Mouse (Mus musculus): ENCODE measurements around the gene Hesx1. TPM values are rescaled to one million over a fixed set of nuclear protein-coding genes. Genes with fewer than 3 reads are reported as not detected.

The Hesx1 gene
- polyA plus RNA-seq, 1 experiment, result not detected

DNA sequence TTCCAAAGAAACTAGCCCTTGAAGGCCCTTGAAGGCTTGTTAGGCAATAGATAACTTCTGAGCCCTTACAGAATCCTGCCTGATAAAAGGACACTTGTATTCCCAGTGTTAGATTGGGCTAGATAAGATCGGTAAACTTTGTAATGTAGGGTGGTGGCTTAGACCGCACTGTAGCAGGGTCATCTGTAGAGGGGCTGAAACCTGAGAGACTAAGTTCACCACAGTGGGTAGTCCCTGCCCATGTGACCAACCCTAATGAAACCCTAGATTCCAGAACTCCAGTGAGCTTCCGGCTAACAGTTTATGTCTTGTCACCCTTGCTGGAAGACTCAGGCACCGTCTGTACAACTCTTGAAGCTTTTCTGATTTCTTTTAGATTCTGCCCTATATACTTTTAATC is 19.4 kb downstream of the Hesx1 start:
- no peak for TF ChIP-seq MAX (IDR thresholded peaks at IDR 0.05)
- TF ChIP-seq USF1 (IDR thresholded peaks at IDR 0.05; ENCODE audit: low read depth), result peak; percentile 71
- no peaks in the 10 kb centered on the region for H3K79me2 ChIP-seq (ENCODE audit: control insufficient read depth, insufficient read depth)

DNA sequence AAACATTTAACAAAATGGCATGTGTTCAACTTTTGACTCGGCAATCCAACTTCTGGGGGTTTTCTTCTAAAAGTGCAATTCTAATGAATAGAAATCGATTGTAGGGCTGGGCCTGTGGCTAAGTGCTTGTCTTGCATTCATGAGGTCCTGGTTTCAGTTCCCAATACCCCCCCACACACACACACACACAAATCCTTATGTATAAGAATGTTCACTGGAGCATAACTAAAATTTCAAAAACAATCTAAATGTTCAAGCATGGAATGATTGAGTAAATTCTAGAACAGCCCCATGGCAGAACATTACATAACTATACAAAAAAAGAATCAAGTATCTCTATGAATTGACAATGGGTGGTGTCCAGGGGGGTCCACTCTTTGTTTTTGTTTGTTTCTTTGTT is 23.7 kb downstream of the Hesx1 start:
- no peak for TF ChIP-seq MAX (IDR thresholded peaks at IDR 0.05)
- TF ChIP-seq FOSL1 (IDR thresholded peaks at IDR 0.05; ENCODE audit: insufficient read depth, low read length, poor library complexity, severe bottlenecking), result no peak
- no peak for TF ChIP-seq MYOG (IDR thresholded peaks at IDR 0.05; ENCODE audit: control insufficient read depth, extremely low read depth, insufficient read length)
- TF ChIP-seq USF1 (IDR thresholded peaks at IDR 0.05; ENCODE audit: low read depth), result no peak
- no peak for TF ChIP-seq CTCF (IDR thresholded peaks at IDR 0.05; ENCODE audit: control insufficient read depth, insufficient read depth, insufficient read length)
- no peak for TF ChIP-seq CEBPB (IDR thresholded peaks at IDR 0.05; ENCODE audit: low read depth)
- TF ChIP-seq MYOD1 (IDR thresholded peaks at IDR 0.05; ENCODE audit: control insufficient read depth, insufficient read length, low read depth), result no peak
- Histone ChIP-seq H3K79me3 (ENCODE audit: low read depth) (no peaks in the 10 kb centered on the region), H3K36me3 (ENCODE audit: control insufficient read depth, insufficient read depth) (no peaks in the 10 kb centered on the region), H3ac (ENCODE audit: control insufficient read depth, insufficient read length, low read depth) (no peak overlapping the region), H3K4me3 (ENCODE audit: insufficient read depth, poor library complexity, severe bottlenecking) (no peak overlapping the region), H3K79me2 (ENCODE audit: control insufficient read depth, insufficient read depth) (no peaks in the 10 kb centered on the region), H3K27me3 (ENCODE audit: control insufficient read depth, insufficient read depth, insufficient read length) (peaks cover 6% of the 10 kb centered on the region)

More for the DNA sequence above, 19.4 kb downstream of the Hesx1 start:
- H3K27me3 ChIP-seq (ENCODE audit: control insufficient read depth, insufficient read depth, insufficient read length), result no peaks in the 10 kb centered on the region
- H3ac ChIP-seq (ENCODE audit: control insufficient read depth, insufficient read length, low read depth), result no peak overlapping the region
- no peaks in the 10 kb centered on the region for H3K79me3 ChIP-seq (ENCODE audit: low read depth)
- H3K36me3 ChIP-seq (ENCODE audit: control insufficient read depth, insufficient read depth), result no peaks in the 10 kb centered on the region
- H3K4me3 ChIP-seq (ENCODE audit: insufficient read depth, poor library complexity, severe bottlenecking), result no peak overlapping the region

DNA sequence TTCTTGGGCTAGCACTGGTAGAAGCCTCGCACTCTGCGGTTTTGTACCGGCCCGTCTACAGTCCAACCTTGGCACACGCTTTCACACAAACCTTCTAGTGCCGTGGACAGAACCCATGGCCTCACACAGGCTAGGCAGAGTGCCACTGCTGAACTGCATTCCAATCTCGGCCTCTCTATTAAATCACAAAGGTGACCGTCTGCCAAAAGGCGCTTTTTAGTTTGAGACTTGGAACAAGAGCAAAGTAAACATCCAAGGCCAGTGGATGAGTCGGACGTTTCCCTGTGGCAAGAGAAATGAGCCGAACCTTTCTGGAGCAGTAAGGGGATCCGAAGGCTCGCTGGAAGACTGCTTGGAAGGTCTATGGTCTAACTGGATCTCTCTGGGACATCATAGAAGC is 25.6 kb downstream of the Hesx1 start:
- Histone ChIP-seq H3K36me3 (ENCODE audit: control insufficient read depth, insufficient read depth) (no peaks in the 10 kb centered on the region), H3K4me3 (ENCODE audit: insufficient read depth, poor library complexity, severe bottlenecking) (no peak overlapping the region), H3K27me3 (ENCODE audit: control insufficient read depth, insufficient read depth, insufficient read length) (peaks cover 6% of the 10 kb centered on the region), H3K79me3 (ENCODE audit: low read depth) (no peaks in the 10 kb centered on the region), H3K79me2 (ENCODE audit: control insufficient read depth, insufficient read depth) (no peaks in the 10 kb centered on the region), H3ac (ENCODE audit: control insufficient read depth, insufficient read length, low read depth) (no peak overlapping the region)
- TF ChIP-seq MYOG (IDR thresholded peaks at IDR 0.05; ENCODE audit: control insufficient read depth, extremely low read depth, insufficient read length), result no peak
- TF ChIP-seq CTCF (IDR thresholded peaks at IDR 0.05; ENCODE audit: control insufficient read depth, insufficient read depth, insufficient read length), result no peak
- no peak for TF ChIP-seq MYOD1 (IDR thresholded peaks at IDR 0.05; ENCODE audit: control insufficient read depth, insufficient read length, low read depth)

DNA sequence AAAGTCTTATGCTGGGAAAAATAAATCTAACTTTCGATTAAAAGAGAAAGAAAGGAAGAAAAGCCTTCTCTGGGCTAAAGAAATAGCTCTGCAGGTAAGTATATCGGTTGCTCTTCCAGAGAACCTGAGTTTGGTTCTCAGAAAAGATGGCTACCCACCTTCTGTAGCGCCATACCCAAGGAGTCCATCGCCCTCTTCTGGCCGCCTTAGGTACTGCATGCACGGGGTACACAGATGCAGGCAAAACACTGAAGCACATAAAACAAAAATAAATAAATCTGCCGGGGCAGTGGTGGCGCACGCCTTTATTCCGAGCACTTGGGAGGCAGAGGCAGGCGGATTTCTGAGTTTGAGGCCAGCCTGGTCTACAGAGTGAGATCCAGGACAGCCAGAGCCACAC is 28.7 kb downstream of the Hesx1 start:
- TF ChIP-seq CTCF (IDR thresholded peaks at IDR 0.05; ENCODE audit: control insufficient read depth, insufficient read depth, insufficient read length) (peak; percentile 46), CEBPB (IDR thresholded peaks at IDR 0.05; ENCODE audit: low read depth) (no peak)
- no peak overlapping the region for H3K4me3 ChIP-seq (ENCODE audit: insufficient read depth, poor library complexity, severe bottlenecking)

DNA sequence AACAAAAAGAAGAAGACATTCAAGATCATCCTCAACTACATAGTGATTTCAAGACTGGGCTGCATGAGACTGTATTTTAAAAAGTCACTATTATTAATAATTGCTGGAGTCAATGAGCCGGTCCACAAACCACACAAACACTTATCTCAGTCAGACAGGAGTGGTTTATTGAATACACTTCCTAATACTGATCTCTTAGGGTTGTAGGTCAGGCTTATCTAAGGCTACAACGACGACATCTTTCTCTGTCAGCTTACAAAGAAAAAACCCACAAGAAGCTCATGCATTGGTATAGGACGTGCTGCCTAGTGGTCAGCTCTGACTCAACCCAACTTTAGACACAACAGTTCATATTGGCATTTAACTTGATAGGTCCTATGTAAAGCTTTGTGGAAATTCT is 30.4 kb downstream of the Hesx1 start:
- no peak overlapping the region for H3ac ChIP-seq (ENCODE audit: control insufficient read depth, insufficient read length, low read depth)
- TF ChIP-seq FOSL1 (IDR thresholded peaks at IDR 0.05; ENCODE audit: insufficient read depth, low read length, poor library complexity, severe bottlenecking), result no peak
- no peak for TF ChIP-seq MYOD1 (IDR thresholded peaks at IDR 0.05; ENCODE audit: control insufficient read depth, insufficient read length, low read depth)
- TF ChIP-seq CTCF (IDR thresholded peaks at IDR 0.05; ENCODE audit: control insufficient read depth, insufficient read depth, insufficient read length), result no peak
- no peak for TF ChIP-seq CEBPB (IDR thresholded peaks at IDR 0.05; ENCODE audit: low read depth)
- no peaks in the 10 kb centered on the region for H3K79me2 ChIP-seq (ENCODE audit: control insufficient read depth, insufficient read depth)
- H3K36me3 ChIP-seq (ENCODE audit: control insufficient read depth, insufficient read depth), result no peaks in the 10 kb centered on the region
- H3K27me3 ChIP-seq (ENCODE audit: control insufficient read depth, insufficient read depth, insufficient read length), result peaks cover 6% of the 10 kb centered on the region
- H3K4me3 ChIP-seq (ENCODE audit: insufficient read depth, poor library complexity, severe bottlenecking), result no peak overlapping the region
- H3K79me3 ChIP-seq (ENCODE audit: low read depth), result no peaks in the 10 kb centered on the region

More for the DNA sequence above, 28.7 kb downstream of the Hesx1 start:
- no peaks in the 10 kb centered on the region for H3K36me3 ChIP-seq (ENCODE audit: control insufficient read depth, insufficient read depth)
- H3ac ChIP-seq (ENCODE audit: control insufficient read depth, insufficient read length, low read depth), result no peak overlapping the region
- H3K79me2 ChIP-seq (ENCODE audit: control insufficient read depth, insufficient read depth), result no peaks in the 10 kb centered on the region
- H3K79me3 ChIP-seq (ENCODE audit: low read depth), result no peaks in the 10 kb centered on the region
- H3K27me3 ChIP-seq (ENCODE audit: control insufficient read depth, insufficient read depth, insufficient read length), result peaks cover 6% of the 10 kb centered on the region

DNA sequence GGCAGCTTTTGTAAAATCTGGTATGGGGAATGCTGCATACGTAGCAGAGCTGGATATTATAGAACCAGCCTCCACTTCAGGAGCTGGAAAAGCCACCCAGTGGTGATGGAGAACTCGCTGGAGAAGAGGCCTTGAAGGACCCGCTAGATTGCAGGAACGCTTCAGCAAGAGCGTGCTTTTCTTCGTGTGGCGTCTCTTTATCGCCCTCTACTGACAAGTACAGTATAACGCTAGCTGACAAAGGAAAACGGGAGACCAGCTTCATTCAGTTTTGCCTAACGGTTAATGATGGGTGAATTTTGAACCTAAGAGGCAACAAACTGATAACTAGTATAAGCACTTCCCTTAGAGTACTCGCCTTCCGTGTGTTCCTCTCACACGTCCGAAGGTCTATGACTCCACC is 35.6 kb downstream of the Hesx1 start:
- no peaks in the 10 kb centered on the region for H3K27me3 ChIP-seq (ENCODE audit: control insufficient read depth, insufficient read depth, insufficient read length)
- H3K36me3 ChIP-seq (ENCODE audit: control insufficient read depth, insufficient read depth), result no peaks in the 10 kb centered on the region
- H3K79me3 ChIP-seq (ENCODE audit: low read depth), result no peaks in the 10 kb centered on the region
- H3K4me3 ChIP-seq (ENCODE audit: insufficient read depth, poor library complexity, severe bottlenecking), result no peak overlapping the region
- no peaks in the 10 kb centered on the region for H3K79me2 ChIP-seq (ENCODE audit: control insufficient read depth, insufficient read depth)
- TF ChIP-seq MYOD1 (IDR thresholded peaks at IDR 0.05; ENCODE audit: control insufficient read depth, insufficient read length, low read depth) (no peak), USF1 (IDR thresholded peaks at IDR 0.05; ENCODE audit: low read depth) (no peak), CEBPB (IDR thresholded peaks at IDR 0.05; ENCODE audit: low read depth) (no peak), MYOG (IDR thresholded peaks at IDR 0.05; ENCODE audit: control insufficient read depth, extremely low read depth, insufficient read length) (no peak), CTCF (IDR thresholded peaks at IDR 0.05; ENCODE audit: control insufficient read depth, insufficient read depth, insufficient read length) (peak; percentile 49), MAX (IDR thresholded peaks at IDR 0.05) (no peak), FOSL1 (IDR thresholded peaks at IDR 0.05; ENCODE audit: insufficient read depth, low read length, poor library complexity, severe bottlenecking) (no peak)
- H3ac ChIP-seq (ENCODE audit: control insufficient read depth, insufficient read length, low read depth), result no peak overlapping the region
